Mouse (Mus musculus): ENCODE results near the gene Clec2d. TPM values are rescaled to one million over a fixed set of nuclear protein-coding genes. Genes with fewer than 3 reads are reported as not detected.

The Clec2d gene
- polyA plus RNA-seq, 1 experiment from 2014 or later, result 1.1 TPM

DNA sequence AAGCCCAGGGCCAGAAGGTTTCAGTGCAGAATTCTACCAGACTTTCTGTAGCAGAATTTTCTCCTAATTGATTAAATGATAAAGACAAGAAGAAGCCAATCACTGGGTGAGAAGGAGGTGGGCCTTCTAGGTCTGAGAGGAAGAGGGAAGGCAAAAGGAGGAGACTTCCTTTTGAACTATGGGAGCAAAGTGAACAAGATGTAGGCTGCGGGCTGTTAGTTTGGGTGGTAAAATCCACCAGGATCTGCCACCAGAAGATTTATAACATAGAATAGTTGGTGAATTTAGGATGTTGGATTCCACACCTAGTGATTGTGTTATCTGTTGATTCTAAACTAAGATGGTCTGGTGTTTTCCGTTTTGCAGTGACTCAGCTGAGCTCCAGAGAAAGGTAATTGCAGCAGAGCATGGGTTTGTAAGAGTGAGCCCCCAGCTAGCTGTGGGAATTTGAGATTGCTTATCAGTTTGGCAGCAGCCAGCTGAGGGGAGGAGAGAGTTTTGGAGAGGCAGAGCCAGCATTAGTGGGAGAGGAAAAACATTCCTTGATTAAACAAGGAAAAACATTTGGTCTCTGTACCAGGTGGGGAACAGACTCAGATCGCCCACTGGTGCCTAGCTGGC is 39.6 kb downstream of the Clec2d start:
- H3K36me3 ChIP-seq (ENCODE audit: control insufficient read depth, insufficient read depth), result no peaks in the 10 kb centered on the region
- no peak overlapping the region for H3K9ac ChIP-seq (ENCODE audit: low read depth, low read length)
- H3K27ac ChIP-seq (ENCODE audit: low read depth, low read length), result no peak overlapping the region
- ATAC-seq, result no peak
- no peaks in the 10 kb centered on the region for H3K9me3 ChIP-seq (ENCODE audit: control insufficient read depth)
- no peaks in the 10 kb centered on the region for H3K4me1 ChIP-seq (replicated peaks; ENCODE audit: control insufficient read depth, insufficient read depth, low read length)
- 70% methylated on average over 3 of the region's 3 CpGs for WGBS
- no peak overlapping the region for H3K4me3 ChIP-seq (ENCODE audit: low read depth, low read length)
- no peak for TF ChIP-seq CTCF (IDR thresholded peaks at IDR 0.05; ENCODE audit: low read depth)
- H3K4me2 ChIP-seq (replicated peaks; ENCODE audit: low read depth), result no peak overlapping the region
- H3K27me3 ChIP-seq (replicated peaks; ENCODE audit: control insufficient read depth, insufficient read depth, low read length), result no peaks in the 10 kb centered on the region

DNA sequence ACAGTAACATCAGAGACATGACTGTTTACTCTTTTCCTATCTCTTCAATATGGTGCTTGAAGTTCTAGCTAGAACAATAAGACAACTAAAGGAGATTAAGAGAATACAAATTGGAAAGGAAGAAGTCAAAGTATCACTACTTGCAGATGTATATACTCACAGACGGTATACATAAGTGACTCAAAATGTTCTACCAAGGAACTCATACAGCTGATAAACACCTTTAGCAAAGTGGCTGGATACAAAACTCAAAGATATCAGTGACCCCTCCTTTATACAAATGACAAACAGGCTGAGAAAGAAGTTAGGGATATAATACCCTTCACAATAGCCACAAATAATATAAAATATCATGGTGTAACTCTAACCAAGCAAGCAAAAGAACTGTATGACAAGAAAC is 40.6 kb downstream of the Clec2d start:
- no peaks in the 10 kb centered on the region for H3K4me1 ChIP-seq (replicated peaks; ENCODE audit: control insufficient read depth, insufficient read depth, low read length)
- H3K9me3 ChIP-seq (ENCODE audit: control insufficient read depth), result no peaks in the 10 kb centered on the region
- WGBS, result 92% methylated on average over 1 of the region's 1 CpGs

GRCm38 (mm10) chr6:129222188-129222800 is 41.9 kb downstream of the Clec2d start:
- no peak for ATAC-seq
- Histone ChIP-seq H3K4me1 (replicated peaks; ENCODE audit: control insufficient read depth, insufficient read depth, low read length) (no peaks in the 10 kb centered on the region), H3K4me3 (ENCODE audit: low read depth, low read length) (no peak overlapping the region), H3K36me3 (ENCODE audit: control insufficient read depth, insufficient read depth) (peaks cover 5% of the 10 kb centered on the region; the same call in 1 of the 2 replicates), H3K9ac (ENCODE audit: low read depth, low read length) (no peak overlapping the region), H3K27me3 (replicated peaks; ENCODE audit: control insufficient read depth, insufficient read depth, low read length) (no peaks in the 10 kb centered on the region), H3K4me2 (replicated peaks; ENCODE audit: low read depth) (no peak overlapping the region), H3K27ac (ENCODE audit: low read depth, low read length) (no peak overlapping the region), H3K9me3 (ENCODE audit: control insufficient read depth) (no peaks in the 10 kb centered on the region)
- 69% methylated on average over 3 of the region's 3 CpGs for WGBS
- no peak for TF ChIP-seq CTCF (IDR thresholded peaks at IDR 0.05; ENCODE audit: low read depth)

More for the DNA sequence above, 40.6 kb downstream of the Clec2d start:
- Histone ChIP-seq H3K4me2 (replicated peaks; ENCODE audit: low read depth) (no peak overlapping the region), H3K9ac (ENCODE audit: low read depth, low read length) (no peak overlapping the region), H3K4me3 (ENCODE audit: low read depth, low read length) (no peak overlapping the region), H3K27ac (ENCODE audit: low read depth, low read length) (no peak overlapping the region), H3K27me3 (replicated peaks; ENCODE audit: control insufficient read depth, insufficient read depth, low read length) (no peaks in the 10 kb centered on the region), H3K36me3 (ENCODE audit: control insufficient read depth, insufficient read depth) (no peaks in the 10 kb centered on the region)
- ATAC-seq, result no peak
- no peak for TF ChIP-seq CTCF (IDR thresholded peaks at IDR 0.05; ENCODE audit: low read depth)

DNA sequence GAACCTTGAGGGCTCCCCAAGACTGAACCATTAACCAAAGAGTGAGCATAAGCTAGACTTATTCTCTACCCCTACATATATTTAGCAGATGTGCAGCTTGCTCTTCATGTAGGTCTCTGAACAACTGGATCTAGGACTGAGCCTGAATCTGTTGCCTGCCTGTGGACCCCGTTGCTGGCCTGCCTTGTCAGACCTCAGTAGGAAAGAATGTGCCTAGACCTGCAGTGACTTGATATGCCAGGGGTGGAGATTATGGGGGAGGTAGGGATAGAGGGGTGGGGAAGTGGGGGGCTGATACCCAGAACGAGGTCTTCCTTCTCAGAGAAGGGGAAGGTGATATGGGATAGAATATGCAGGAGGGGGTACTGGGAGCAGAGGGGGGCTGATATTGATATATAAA is 43.2 kb downstream of the Clec2d start:
- Histone ChIP-seq H3K9ac (ENCODE audit: low read depth, low read length) (no peak overlapping the region), H3K4me2 (replicated peaks; ENCODE audit: low read depth) (no peak overlapping the region), H3K4me1 (replicated peaks; ENCODE audit: control insufficient read depth, insufficient read depth, low read length) (no peaks in the 10 kb centered on the region), H3K4me3 (ENCODE audit: low read depth, low read length) (no peak overlapping the region), H3K36me3 (ENCODE audit: control insufficient read depth, insufficient read depth) (peaks cover 6% of the 10 kb centered on the region; the same call in 1 of the 2 replicates), H3K27ac (ENCODE audit: low read depth, low read length) (no peak overlapping the region), H3K27me3 (replicated peaks; ENCODE audit: control insufficient read depth, insufficient read depth, low read length) (no peaks in the 10 kb centered on the region), H3K9me3 (ENCODE audit: control insufficient read depth) (no peaks in the 10 kb centered on the region)
- WGBS, result 86% methylated on average over 2 of the region's 2 CpGs
- no peak for TF ChIP-seq CTCF (IDR thresholded peaks at IDR 0.05; ENCODE audit: low read depth)
- ATAC-seq, result no peak

DNA sequence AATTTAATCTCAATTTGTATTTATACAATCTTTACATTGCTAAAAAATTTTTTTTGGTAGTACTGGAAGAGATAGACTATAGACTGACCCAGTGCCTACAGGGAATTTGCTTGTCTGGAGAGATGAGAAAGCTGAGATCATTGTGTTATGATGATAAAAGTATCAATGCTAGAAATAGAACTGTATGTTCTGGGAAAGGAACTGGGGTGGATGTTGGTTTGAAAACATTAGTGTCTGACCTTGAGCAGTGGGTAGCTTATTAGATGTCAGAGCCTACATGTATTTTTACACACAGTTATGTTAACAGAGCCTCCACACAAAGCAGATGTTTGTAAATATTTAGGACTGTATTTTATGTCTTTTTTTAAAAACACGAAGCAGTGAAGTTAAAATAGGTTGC is 43.7 kb downstream of the Clec2d start:
- Histone ChIP-seq H3K4me3 (ENCODE audit: low read depth, low read length) (no peak overlapping the region), H3K27me3 (replicated peaks; ENCODE audit: control insufficient read depth, insufficient read depth, low read length) (no peaks in the 10 kb centered on the region), H3K9me3 (ENCODE audit: control insufficient read depth) (no peaks in the 10 kb centered on the region), H3K4me2 (replicated peaks; ENCODE audit: low read depth) (no peak overlapping the region), H3K27ac (ENCODE audit: low read depth, low read length) (no peak overlapping the region), H3K9ac (ENCODE audit: low read depth, low read length) (no peak overlapping the region), H3K4me1 (replicated peaks; ENCODE audit: control insufficient read depth, insufficient read depth, low read length) (no peaks in the 10 kb centered on the region), H3K36me3 (ENCODE audit: control insufficient read depth, insufficient read depth) (peaks cover 6% of the 10 kb centered on the region; the same call in 1 of the 2 replicates)
- 65% methylated on average over 1 of the region's 1 CpGs for WGBS
- no peak for ATAC-seq
- no peak for TF ChIP-seq CTCF (IDR thresholded peaks at IDR 0.05; ENCODE audit: low read depth)

DNA sequence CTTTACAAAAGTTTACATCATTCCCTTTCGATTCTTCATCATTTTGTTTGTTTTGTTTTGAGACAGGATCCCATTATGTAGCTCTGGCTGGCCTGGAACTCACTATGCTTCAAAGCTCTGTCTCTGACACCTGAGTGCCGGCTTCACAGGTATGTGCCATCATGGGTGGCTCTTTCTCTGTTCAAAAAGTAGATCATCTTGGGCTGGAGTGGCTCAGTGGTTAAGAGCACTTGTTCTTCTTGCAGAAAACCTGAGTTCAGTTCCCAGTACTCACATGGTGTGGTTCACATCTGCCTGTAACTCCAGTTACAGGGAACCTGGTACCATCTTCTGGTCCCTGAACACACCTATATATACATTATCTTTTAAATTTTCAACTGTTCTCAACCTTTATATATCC is 44.7 kb downstream of the Clec2d start:
- Histone ChIP-seq H3K36me3 (ENCODE audit: control insufficient read depth, insufficient read depth) (peaks cover 6% of the 10 kb centered on the region; the same call in 1 of the 2 replicates), H3K4me3 (ENCODE audit: low read depth, low read length) (no peak overlapping the region), H3K9ac (ENCODE audit: low read depth, low read length) (no peak overlapping the region), H3K9me3 (ENCODE audit: control insufficient read depth) (no peaks in the 10 kb centered on the region), H3K27me3 (replicated peaks; ENCODE audit: control insufficient read depth, insufficient read depth, low read length) (no peaks in the 10 kb centered on the region), H3K4me2 (replicated peaks; ENCODE audit: low read depth) (no peak overlapping the region), H3K4me1 (replicated peaks; ENCODE audit: control insufficient read depth, insufficient read depth, low read length) (no peaks in the 10 kb centered on the region), H3K27ac (ENCODE audit: low read depth, low read length) (no peak overlapping the region)
- 76% methylated on average over 2 of the region's 2 CpGs for WGBS
- ATAC-seq, result no peak
- TF ChIP-seq CTCF (IDR thresholded peaks at IDR 0.05; ENCODE audit: low read depth), result no peak
